Mouse (Mus musculus): Measurements from ENCODE around the gene Sdk2. TPM values are rescaled to one million over a fixed set of nuclear protein-coding genes. Genes with fewer than 3 reads are reported as not detected.

Gene Sdk2
- polyA plus RNA-seq, 1 experiment from 2014 or later: 5.0 TPM

DNA sequence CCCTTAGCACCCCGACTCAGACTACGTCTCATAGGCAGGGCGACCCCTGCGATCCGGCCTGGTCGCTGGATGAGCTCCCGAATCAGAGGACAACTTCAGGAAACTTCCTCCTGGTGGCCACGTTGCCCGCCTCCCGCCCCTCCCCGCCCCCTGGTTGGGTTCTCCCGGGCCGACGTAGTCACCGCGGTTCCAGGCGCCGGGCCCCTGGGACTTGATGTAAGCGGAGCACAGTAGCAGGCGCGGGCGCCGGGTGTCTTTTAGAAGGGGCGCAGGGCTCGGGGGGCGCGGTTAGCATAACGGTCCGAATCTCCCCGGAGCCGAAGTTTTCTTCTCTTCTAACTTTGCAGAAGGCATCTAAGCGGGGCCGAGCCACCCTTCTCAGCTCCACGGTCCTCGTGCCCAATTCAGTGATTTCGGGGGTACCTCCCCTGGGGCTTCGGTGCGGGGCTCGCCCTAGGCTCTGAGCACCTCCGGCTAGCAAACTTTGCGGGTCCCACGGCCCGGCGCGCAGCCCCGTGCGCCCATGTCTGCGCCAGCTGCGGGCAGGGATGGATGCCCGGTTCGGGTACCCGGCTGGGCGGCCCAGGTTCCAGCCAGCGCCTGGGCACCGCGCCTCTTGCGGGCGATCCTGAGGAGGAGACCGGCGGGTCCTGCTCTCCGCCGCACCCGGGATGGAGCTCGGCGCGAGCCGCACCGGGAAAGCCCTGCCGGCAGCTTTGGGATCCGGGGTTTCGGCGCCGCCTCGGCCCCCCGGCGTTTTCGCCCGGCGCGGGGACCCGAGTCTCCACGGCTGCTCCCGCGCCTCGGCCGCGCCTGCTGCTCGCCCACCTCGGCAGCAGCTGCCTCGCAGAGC, 522 bp downstream of the Sdk2 start:
- Histone ChIP-seq H3K27ac (peak overlapping the region; percentile 87), H3K4me3 (replicated peaks) (peak overlapping the region; percentile 58), H3K4me1 (replicated peaks) (peaks cover 74% of the 10 kb centered on the region), H3K27me3 (peaks cover 38% of the 10 kb centered on the region), H3K4me2 (replicated peaks) (peak overlapping the region; percentile 87), H3K9ac (replicated peaks) (peak overlapping the region; percentile 87), H3K9me3 (no peaks in the 10 kb centered on the region), H3K36me3 (no peaks in the 10 kb centered on the region)
- peak; percentile 34 for ATAC-seq
- under 1% methylated on average over 84 of the region's 90 CpGs for WGBS

DNA sequence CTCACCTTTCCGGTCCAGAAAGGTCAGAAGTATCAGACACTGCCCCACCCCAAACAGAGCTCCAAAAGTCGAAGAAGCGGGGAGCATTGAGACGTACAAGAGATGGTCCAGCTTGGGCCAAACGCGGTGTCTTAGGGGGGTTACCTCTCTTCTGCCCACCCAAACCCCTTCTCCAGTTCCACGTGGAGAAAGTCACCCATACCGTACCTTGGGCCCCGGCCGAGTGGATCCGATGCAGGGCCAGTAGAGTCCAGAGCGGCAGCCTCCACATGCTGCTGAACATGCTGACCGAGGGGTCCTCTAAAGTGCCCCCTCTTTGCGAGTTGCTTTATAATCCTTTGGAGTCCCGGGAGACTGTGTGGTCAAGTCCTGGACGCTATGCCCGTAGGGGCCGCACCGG, 1.2 kb downstream of the Sdk2 start:
- Histone ChIP-seq H3K4me3 (replicated peaks) (peak overlapping the region; percentile 58), H3K27ac (no peak overlapping the region), H3K4me2 (replicated peaks) (peak overlapping the region; percentile 87), H3K9ac (replicated peaks) (peak overlapping the region; percentile 87), H3K36me3 (no peaks in the 10 kb centered on the region), H3K27me3 (peaks cover 35% of the 10 kb centered on the region), H3K4me1 (replicated peaks) (peaks cover 81% of the 10 kb centered on the region), H3K9me3 (no peaks in the 10 kb centered on the region)
- ATAC-seq: no peak
- 1% methylated on average over 19 of the region's 19 CpGs for WGBS

DNA sequence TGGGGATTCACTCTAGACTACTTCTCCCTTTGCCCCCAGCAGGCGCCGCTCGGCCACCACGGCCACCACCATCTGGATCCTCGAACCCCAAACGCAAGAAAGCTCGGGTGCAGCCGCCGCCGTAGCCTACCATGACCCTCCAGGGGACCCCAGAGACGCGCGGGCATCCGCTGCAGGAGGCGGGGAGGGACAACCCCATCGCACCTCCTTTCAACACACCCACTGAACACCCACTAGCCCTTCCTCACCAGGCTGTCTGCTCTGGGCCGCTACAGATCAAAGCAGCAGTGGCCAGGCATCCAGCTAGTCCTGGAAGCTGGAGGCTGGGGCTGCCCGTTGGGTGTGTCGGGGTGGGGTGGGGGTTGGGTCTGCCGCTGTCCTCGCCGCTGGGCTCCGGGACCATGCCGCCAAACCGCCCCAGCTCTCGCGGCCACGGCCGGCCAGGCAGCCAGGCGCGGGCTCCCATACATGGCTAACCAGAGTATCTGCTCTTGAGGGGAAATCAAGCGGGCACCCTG, 1.9 kb downstream of the Sdk2 start:
- Histone ChIP-seq H3K36me3 (no peaks in the 10 kb centered on the region), H3K9ac (replicated peaks) (peak overlapping the region; percentile 87), H3K9me3 (no peaks in the 10 kb centered on the region), H3K27me3 (peaks cover 30% of the 10 kb centered on the region), H3K4me2 (replicated peaks) (peak overlapping the region; percentile 87), H3K27ac (no peak overlapping the region), H3K4me3 (replicated peaks) (peak overlapping the region; percentile 58), H3K4me1 (replicated peaks) (peaks cover 80% of the 10 kb centered on the region)
- WGBS: under 1% methylated on average over 32 of the region's 32 CpGs
- ATAC-seq: no peak

DNA sequence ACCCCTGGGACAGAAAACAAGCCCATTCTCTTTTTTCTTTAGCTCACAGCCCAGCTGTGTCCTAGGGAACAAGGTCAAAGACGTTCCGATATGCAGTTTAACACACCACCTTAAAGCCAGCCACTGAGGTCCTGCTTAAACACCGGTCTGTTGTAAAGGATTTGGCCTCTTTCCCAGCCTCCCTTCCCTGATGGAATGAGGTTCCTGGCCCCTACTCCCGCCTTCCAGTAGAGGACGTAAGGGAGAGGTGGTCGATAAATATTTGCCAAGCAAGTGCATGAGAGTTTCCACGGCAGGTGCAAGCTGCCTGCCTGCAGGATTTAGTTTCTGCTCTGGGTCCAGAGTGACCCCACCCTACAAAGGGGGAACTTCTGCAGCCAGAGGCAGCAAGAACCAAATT, 4.9 kb downstream of the Sdk2 start:
- WGBS: 59% methylated on average over 7 of the region's 7 CpGs
- no peak overlapping the region for H3K27ac ChIP-seq
- H3K36me3 ChIP-seq: no peaks in the 10 kb centered on the region
- H3K9ac ChIP-seq (replicated peaks): 0 out of 2 replicates have a peak overlapping the region, but pooled peaks have one; percentile 12
- H3K4me2 ChIP-seq (replicated peaks): peak overlapping the region; percentile 87
- no peaks in the 10 kb centered on the region for H3K9me3 ChIP-seq
- no peak overlapping the region for H3K4me3 ChIP-seq (replicated peaks)
- ATAC-seq: no peak
- peaks cover 63% of the 10 kb centered on the region for H3K4me1 ChIP-seq (replicated peaks)
- H3K27me3 ChIP-seq: peaks cover 17% of the 10 kb centered on the region

DNA sequence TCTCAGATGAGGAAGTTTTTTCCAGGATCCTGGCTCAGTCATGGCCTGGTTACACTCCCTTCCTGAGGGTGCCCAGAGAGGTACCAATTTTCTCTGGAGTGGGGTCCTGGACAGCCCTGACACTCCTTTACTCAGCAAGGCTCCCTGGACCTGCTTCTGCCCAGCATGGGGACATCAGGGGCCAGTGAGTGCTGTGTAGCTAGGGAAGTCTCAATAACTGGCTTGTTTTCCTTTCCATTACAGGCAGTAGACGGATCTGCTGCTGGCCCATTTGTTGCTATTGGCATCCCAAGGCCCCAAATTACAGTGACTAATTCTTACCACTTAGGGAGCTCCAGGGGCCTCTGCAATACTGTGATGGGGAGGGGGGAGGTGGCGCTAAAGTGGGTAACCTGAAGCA, 5.6 kb downstream of the Sdk2 start:
- Histone ChIP-seq H3K9ac (replicated peaks) (no peak overlapping the region), H3K4me2 (replicated peaks) (no peak overlapping the region; the same call in 1 of the 2 replicates), H3K4me1 (replicated peaks) (peaks cover 61% of the 10 kb centered on the region), H3K36me3 (no peaks in the 10 kb centered on the region), H3K4me3 (replicated peaks) (no peak overlapping the region), H3K27ac (no peak overlapping the region), H3K9me3 (no peaks in the 10 kb centered on the region), H3K27me3 (peaks cover 17% of the 10 kb centered on the region)
- ATAC-seq: no peak
- 60% methylated on average over 2 of the region's 2 CpGs for WGBS

DNA sequence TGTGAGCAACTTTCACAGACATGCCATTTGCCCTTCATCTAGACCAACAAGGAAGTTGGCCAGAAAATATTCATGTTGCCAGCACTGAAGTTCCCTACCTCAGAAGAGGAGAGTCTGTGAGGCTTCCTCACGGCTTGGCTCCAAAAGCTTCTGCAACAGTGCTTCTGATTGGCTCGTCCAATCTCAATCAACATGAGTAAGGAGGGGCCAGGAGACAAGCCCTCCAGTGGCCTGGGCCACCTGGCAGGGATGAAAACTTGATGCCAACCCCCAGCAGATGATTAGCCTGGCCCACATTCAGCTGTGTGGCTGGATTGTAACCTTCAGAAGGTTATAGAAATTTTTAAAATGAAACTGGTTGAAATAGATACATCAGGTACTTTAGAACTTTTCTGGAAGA, 10.5 kb downstream of the Sdk2 start:
- Histone ChIP-seq H3K36me3 (no peaks in the 10 kb centered on the region), H3K9ac (replicated peaks) (no peak overlapping the region), H3K4me1 (replicated peaks) (peaks cover 27% of the 10 kb centered on the region), H3K9me3 (no peaks in the 10 kb centered on the region), H3K4me3 (replicated peaks) (no peak overlapping the region), H3K27me3 (no peaks in the 10 kb centered on the region), H3K27ac (no peak overlapping the region), H3K4me2 (replicated peaks) (no peak overlapping the region)
- no peak for ATAC-seq
- WGBS: 49% methylated on average over 2 of the region's 2 CpGs

DNA sequence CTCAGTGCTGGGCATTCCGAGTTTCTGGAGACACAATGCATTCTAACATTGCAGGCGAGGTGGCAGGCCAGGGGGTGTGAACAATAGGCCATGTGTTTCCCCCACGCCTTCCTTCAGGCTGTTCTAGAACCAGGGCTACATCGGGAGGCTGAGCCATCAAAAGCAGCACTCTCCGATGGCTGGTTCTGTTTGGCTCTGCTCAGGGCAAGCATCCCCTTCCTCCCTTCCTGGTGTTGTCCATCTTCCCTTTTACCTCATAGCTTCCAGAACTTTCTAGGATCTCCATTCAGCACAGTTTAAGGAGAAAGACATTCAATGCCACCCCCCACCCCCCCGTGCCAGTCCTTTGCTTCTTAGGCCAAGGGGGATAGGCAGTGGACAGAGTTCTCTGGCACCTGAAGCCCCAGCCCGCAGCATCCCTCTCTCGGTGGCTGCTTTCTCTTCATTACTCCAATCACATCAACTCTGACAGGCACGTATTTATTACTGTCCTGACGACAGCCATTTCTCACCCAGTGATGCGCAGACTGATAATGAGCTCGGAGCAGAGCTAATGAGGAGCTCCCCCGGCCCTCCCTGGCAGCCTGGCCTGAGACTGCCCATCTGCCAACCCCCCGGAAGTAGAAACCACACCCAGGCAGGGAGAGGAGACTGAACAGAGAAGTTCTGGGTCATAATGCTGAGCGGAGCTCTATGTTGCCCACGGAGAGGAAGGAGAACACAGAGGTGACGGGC, 12.1 kb downstream of the Sdk2 start:
- Histone ChIP-seq H3K4me3 (replicated peaks) (no peak overlapping the region), H3K27ac (no peak overlapping the region), H3K27me3 (no peaks in the 10 kb centered on the region), H3K9me3 (no peaks in the 10 kb centered on the region), H3K4me2 (replicated peaks) (no peak overlapping the region), H3K9ac (replicated peaks) (0 out of 2 replicates have a peak overlapping the region, but pooled peaks have one; percentile 10), H3K4me1 (replicated peaks) (peaks cover 23% of the 10 kb centered on the region), H3K36me3 (no peaks in the 10 kb centered on the region)
- no peak for ATAC-seq
- 62% methylated on average over 17 of the region's 17 CpGs for WGBS

DNA sequence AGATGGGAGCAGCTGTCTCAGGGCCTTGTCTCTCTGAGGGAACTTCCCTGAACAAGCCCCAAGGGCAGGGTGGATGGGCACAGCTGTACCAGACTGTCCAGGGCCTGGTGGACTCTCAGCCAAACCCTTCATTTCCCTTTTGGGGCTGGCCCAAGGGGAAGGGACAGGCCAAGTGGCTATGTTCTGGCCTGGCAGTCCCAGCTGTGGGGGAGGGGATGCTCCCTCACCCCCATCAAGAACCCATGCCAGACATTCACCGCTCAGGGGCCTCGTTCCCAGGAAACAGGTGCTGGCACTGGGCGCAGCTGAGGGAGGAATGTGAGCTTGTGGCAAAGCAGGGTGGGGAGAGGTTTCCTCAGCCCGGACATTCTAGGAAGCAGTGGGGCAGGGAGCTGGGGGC, 15.5 kb downstream of the Sdk2 start:
- no peak overlapping the region for H3K4me2 ChIP-seq (replicated peaks)
- WGBS: 74% methylated on average over 4 of the region's 4 CpGs
- H3K4me3 ChIP-seq (replicated peaks): no peak overlapping the region
- ATAC-seq: no peak
- H3K9me3 ChIP-seq: 0 out of 2 replicates have a peak, but pooled peaks cover 4% of the 10 kb centered on the region
- H3K4me1 ChIP-seq (replicated peaks): peaks cover 30% of the 10 kb centered on the region
- no peak overlapping the region for H3K27ac ChIP-seq
- no peak overlapping the region for H3K9ac ChIP-seq (replicated peaks)
- peaks cover 4% of the 10 kb centered on the region; the same call in 1 of the 2 replicates for H3K27me3 ChIP-seq
- no peaks in the 10 kb centered on the region; the same call in 1 of the 2 replicates for H3K36me3 ChIP-seq

GRCm38 (mm10) chr11:114050511-114050910, 16.3 kb downstream of the Sdk2 start:
- Histone ChIP-seq H3K4me3 (replicated peaks) (no peak overlapping the region), H3K36me3 (no peaks in the 10 kb centered on the region; the same call in 1 of the 2 replicates), H3K4me2 (replicated peaks) (no peak overlapping the region), H3K9ac (replicated peaks) (no peak overlapping the region; the same call in 1 of the 2 replicates), H3K9me3 (peaks cover 9% of the 10 kb centered on the region; the same call in 1 of the 2 replicates), H3K27me3 (peaks cover 4% of the 10 kb centered on the region; the same call in 1 of the 2 replicates), H3K27ac (no peak overlapping the region), H3K4me1 (replicated peaks) (peaks cover 30% of the 10 kb centered on the region)
- no peak for ATAC-seq
- WGBS: 85% methylated on average over 3 of the region's 3 CpGs

- Histone ChIP-seq H3K36me3 (no peaks in the 10 kb centered on the region; the same call in 1 of the 2 replicates), H3K4me2 (replicated peaks) (no peak overlapping the region), H3K4me1 (replicated peaks) (peaks cover 33% of the 10 kb centered on the region), H3K9me3 (peaks cover 9% of the 10 kb centered on the region; the same call in 1 of the 2 replicates), H3K4me3 (replicated peaks) (no peak overlapping the region), H3K27ac (no peak overlapping the region), H3K9ac (replicated peaks) (peak overlapping the region; percentile 23; the same call in 1 of the 2 replicates), H3K27me3 (peaks cover 4% of the 10 kb centered on the region; the same call in 1 of the 2 replicates)
- WGBS: 6% methylated on average over 10 of the region's 10 CpGs
- ATAC-seq: 0 out of 2 replicates have a peak, but pooled peaks have one; percentile 60
Observed at GRCm38 (mm10) chr11:114047887-114048331, 18.9 kb downstream of the Sdk2 start.

GRCm38 (mm10) chr11:114046927-114047326, 19.9 kb downstream of the Sdk2 start:
- Histone ChIP-seq H3K4me1 (replicated peaks) (peaks cover 33% of the 10 kb centered on the region), H3K4me2 (replicated peaks) (no peak overlapping the region), H3K27ac (no peak overlapping the region), H3K9me3 (peaks cover 9% of the 10 kb centered on the region; the same call in 1 of the 2 replicates), H3K4me3 (replicated peaks) (no peak overlapping the region), H3K9ac (replicated peaks) (no peak overlapping the region), H3K36me3 (no peaks in the 10 kb centered on the region; the same call in 1 of the 2 replicates), H3K27me3 (peaks cover 4% of the 10 kb centered on the region; the same call in 1 of the 2 replicates)
- WGBS: 96% methylated on average over 5 of the region's 5 CpGs
- no peak for ATAC-seq

Measured in midbrain, embryonic 13.5 days (tissue).